In genomic region chr11:69876867-69877266, GRCm38 (mm10) we compare ENCODE assay signal across 8 mouse cellular contexts. TPM values are rescaled to one million over a fixed set of nuclear protein-coding genes. Genes with fewer than 3 reads are reported as not detected.
A peak's percentile ranks its signal among the peaks of the same experiment; 100 is the strongest.
DNase-seq lines count a peak whose midpoint lies in the region; ATAC-seq lines count a peak whose summit lies in the region.

No protein-coding gene starts in this region.

- H3K9me3 ChIP-seq in hindbrain, embryonic 13.5 days, result no peaks in the 10 kb centered on the region

- peak; percentile 45; the same call in 1 of the 2 replicates for ATAC-seq in hindbrain, embryonic 13.5 days (ENCODE audit: low FRiP score)
- peak; percentile 55 for ATAC-seq in megakaryocyte, adult 5-6 weeks (ENCODE audit: poor library complexity, severe bottlenecking)

- DNase-seq in Muller cell, postnatal 12 days (ENCODE audit: inconsistent ontology term), result peak; percentile 85
- DNase-seq in cerebellum, postnatal 10 days, result peak; percentile 93 to 95
- DNase-seq in frontal cortex, postnatal 14 days (ENCODE audit: low spot score in 2 of 2), result peak; percentile 61 to 68
- peak; percentile 72 to 78 for DNase-seq in layer of hippocampus, postnatal 36 days
- DNase-seq in right cerebral cortex, adult 18-20 months, result peak; percentile 69
- DNase-seq in urinary bladder, postnatal 10 days (ENCODE audit: low spot score), result peak; percentile 55

- H3K4me2 ChIP-seq in hindbrain, embryonic 13.5 days, result peak overlapping the region; percentile 33

- H3K27ac ChIP-seq in hindbrain, embryonic 13.5 days, result no peak overlapping the region

- 0 out of 2 replicates have a peak overlapping the region, but pooled peaks have one; percentile 24 for H3K9ac ChIP-seq in hindbrain, embryonic 13.5 days

- peak overlapping the region; percentile 12; the same call in 1 of the 2 replicates for H3K4me3 ChIP-seq in hindbrain, embryonic 13.5 days

- peaks cover 36% of the 10 kb centered on the region for H3K4me1 ChIP-seq in hindbrain, embryonic 13.5 days (replicated peaks)

- WGBS in hindbrain, embryonic 13.5 days, result 2% methylated on average over 12 of the region's 12 CpGs

- no peaks in the 10 kb centered on the region for H3K36me3 ChIP-seq in hindbrain, embryonic 13.5 days

- peaks cover 26% of the 10 kb centered on the region for H3K27me3 ChIP-seq in hindbrain, embryonic 13.5 days

RNA-seq across cellular contexts. Expression of gene Tmem95, which starts 1.0 kb away (rescaled TPM):
- not detected in 2 replicates for polyA plus RNA-seq in hindbrain, embryonic 13.5 days (2015; fragmentation: Nextera tagmentation; extraction: Ambion mirVana)
- total RNA-seq in layer of hippocampus, postnatal 36 days (2021), result not detected
- not detected in 2 replicates for total RNA-seq in megakaryocyte, adult 5-6 weeks (2015)
- total RNA-seq in megakaryocyte, adult 5-6 weeks (2017), result not detected in 2 replicates

RNA-seq across cellular contexts. Expression of gene Kctd11, which starts 4.3 kb away (rescaled TPM):
- 2.0 and 2.5 TPM in 2 replicates for polyA plus RNA-seq in hindbrain, embryonic 13.5 days (2015; fragmentation: Nextera tagmentation; extraction: Ambion mirVana)
- 1 to 10 TPM; 1.1 TPM for total RNA-seq in layer of hippocampus, postnatal 36 days (2021)
- total RNA-seq in megakaryocyte, adult 5-6 weeks (2015), result 2.9 and 3.3 TPM in 2 replicates
- total RNA-seq in megakaryocyte, adult 5-6 weeks (2017), result 3.0 and 3.3 TPM in 2 replicates

RNA-seq across cellular contexts. Expression of gene Tnk1, which starts 18.3 kb away (rescaled TPM):
- 0.13 and 0.23 TPM in 2 replicates for polyA plus RNA-seq in hindbrain, embryonic 13.5 days (2015; fragmentation: Nextera tagmentation; extraction: Ambion mirVana)
- under 1 TPM in 1 of 2 experiments, not detected in 1; 0.18 TPM for total RNA-seq in layer of hippocampus, postnatal 36 days (2021)
- not detected in 2 replicates for total RNA-seq in megakaryocyte, adult 5-6 weeks (2015)
- total RNA-seq in megakaryocyte, adult 5-6 weeks (2017), result 0.04 TPM in 1 of 2 replicates, not detected in the other

RNA-seq across cellular contexts. Expression of gene Acap1, which starts 18.5 kb away (rescaled TPM):
- polyA plus RNA-seq in hindbrain, embryonic 13.5 days (2015; fragmentation: Nextera tagmentation; extraction: Ambion mirVana), result 0.17 and 0.52 TPM in 2 replicates
- not detected for total RNA-seq in layer of hippocampus, postnatal 36 days (2021)
- total RNA-seq in megakaryocyte, adult 5-6 weeks (2015), result 19.3 and 19.7 TPM in 2 replicates
- 44.4 and 53.5 TPM in 2 replicates for total RNA-seq in megakaryocyte, adult 5-6 weeks (2017)

RNA-seq across cellular contexts. Expression of gene 2810408A11Rik, which starts 23.9 kb away (rescaled TPM):
- polyA plus RNA-seq in hindbrain, embryonic 13.5 days (2015; fragmentation: Nextera tagmentation; extraction: Ambion mirVana), result 10.3 and 11.7 TPM in 2 replicates
- under 1 TPM; 0.46 to 0.95 TPM for total RNA-seq in layer of hippocampus, postnatal 36 days (2021)
- 1.6 and 2.6 TPM in 2 replicates for total RNA-seq in megakaryocyte, adult 5-6 weeks (2015)
- 1.5 and 1.8 TPM in 2 replicates for total RNA-seq in megakaryocyte, adult 5-6 weeks (2017)
